Mouse (Mus musculus) ZHBTc4 (cell line): Measurements from ENCODE around the gene Incenp.
A peak's percentile ranks its signal among the peaks of the same experiment; 100 is the strongest.
"Not testable (repeated sequence)": the region's sequence is repeated elsewhere in the genome, so short reads cannot be mapped to it uniquely, and the experiment has no call there.

Experiments
- DNase-seq: peaks from one replicate; pipeline ENCODE4 v3.0.0-alpha.2; 2011; ENCODE audit warnings: low read depth, low spot score

The Incenp gene

DNA sequence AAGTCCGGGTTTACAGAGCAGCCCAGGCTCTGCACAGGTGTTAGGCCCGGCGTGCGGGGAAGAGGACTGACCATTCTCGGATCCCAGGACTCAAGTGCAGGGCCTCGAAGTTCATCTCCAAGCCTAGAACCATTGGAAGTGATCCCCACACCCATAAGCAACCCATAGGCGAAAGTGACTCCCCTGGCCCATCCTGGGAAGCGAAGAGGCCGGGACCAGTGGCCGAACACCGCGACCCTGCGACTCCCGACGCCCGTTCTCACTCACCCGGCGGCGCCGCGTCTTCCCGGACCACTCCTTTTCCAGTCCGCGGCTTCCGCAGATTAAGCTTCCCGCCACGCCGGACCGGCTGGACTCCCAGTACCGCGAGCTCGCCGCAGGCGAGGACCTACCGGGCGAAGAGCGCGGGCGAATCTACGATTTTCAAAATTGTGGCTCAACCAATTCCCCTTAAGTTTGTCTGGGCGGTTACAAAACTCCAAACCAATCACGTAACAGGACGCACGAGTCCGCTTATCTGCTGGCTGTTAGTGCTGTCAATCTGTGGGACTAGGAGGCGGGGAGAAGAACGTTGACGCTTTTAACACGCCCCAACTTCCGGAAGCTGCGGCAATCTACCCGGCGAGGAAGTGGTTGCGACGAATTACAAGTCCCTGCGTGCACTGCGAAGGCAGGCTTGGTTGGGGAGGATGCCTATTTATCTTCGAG, at the start of gene Incenp:
Gene Incenp, minus strand, starts transcription at position 480 of the 708 bp plus-strand sequence.
- DNase-seq = peak; percentile 99

DNA sequence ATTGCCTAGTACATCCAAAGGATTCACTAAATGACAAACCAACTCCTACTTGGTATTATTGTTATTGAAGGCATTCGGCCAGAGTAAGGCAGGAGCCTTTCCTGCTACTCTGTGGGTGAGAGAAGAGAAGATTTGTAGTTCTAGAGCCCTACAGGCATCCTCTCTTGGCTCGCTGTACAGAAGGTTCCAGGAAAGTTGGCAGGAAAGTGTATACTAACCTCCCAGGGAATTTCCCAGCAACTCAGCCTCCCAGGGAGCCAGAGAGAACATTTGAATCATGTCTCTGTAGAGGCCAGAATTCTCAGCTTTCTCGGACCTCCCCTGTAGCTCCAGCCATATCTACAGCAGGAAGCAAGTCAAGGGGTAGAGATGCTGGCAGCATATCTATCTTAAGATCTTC, 47.6 kb upstream of the Incenp start:
- no peak for DNase-seq

DNA sequence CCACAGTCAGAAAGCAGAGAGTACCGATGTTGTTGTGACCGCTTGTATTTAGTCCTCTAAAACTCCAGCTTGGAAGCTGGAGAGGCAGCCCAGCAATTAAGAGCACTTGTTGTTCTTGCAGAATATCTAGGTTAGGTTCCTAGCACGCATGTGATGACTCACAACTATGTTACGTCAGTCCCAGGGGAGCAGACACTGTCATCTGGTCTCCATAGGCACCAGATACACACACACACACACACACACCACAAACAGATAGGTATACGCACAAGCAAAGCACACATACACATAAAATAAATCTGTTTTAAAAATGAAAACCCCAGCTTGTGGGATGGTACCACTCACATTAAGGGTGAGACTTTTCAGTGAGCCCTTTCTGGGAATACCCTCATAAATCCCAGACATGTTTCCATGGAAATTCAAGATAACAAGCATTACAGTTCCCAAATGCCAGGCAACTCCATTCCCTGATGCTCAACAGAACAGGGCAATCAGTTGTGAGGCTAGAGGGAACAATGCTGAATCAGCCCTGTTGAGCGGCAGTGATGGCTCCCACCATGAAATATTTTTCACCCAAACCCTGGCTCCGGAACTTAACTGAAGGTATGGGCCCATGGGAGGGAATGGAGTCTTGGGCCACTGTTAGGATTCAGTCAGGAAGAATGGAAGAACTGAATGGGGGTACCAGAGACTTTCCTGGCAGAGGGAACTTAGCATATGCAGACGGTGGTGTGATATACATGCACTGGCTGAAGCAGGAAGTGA, 46.6 kb upstream of the Incenp start:
- no peak for DNase-seq

DNA sequence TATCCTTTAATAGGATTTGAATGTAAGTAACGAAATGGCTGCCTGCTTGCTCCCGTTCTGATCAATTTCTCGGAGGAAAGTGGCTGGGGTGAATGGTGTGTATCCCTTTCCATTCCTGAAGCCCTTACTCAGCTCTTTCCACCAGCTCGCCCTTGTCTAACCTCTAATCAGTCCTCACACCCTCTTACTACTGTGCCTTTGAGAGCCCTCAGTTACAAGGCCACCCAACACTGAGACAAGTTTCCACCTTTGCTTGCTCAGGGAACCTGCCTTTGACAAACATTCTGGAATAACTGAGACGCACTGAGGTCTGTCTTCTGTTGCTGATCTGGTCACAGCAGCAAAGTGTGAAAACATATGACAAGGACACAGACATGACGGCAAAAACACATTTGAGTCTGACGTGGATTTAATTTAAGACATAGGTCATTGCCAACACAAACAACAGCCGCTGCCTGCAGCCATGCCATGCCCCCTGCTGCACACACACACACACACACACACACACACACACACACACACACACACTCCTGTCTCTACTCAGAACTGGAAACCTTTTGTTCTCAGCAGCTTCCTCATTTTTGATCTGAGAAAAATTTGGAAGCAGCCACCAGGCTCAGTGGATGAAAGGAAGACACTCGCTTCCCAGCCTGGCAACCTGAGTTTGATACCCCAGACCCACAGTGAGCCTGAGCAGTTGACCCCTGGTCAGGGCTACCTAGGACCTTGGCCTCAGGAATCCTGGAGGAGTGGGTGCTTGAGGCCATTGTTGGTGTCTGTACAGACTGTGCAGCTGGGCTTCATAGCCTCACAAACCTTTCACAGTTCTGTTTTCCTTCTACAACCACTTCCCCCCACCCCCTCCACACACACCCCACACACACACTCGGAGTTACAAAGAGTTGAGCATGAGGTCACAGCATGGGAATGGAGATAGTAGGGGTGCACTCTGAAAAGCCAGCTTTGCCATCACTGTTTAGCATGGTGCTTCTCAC, 43.5 kb upstream of the Incenp start:
- no peak for DNase-seq

DNA sequence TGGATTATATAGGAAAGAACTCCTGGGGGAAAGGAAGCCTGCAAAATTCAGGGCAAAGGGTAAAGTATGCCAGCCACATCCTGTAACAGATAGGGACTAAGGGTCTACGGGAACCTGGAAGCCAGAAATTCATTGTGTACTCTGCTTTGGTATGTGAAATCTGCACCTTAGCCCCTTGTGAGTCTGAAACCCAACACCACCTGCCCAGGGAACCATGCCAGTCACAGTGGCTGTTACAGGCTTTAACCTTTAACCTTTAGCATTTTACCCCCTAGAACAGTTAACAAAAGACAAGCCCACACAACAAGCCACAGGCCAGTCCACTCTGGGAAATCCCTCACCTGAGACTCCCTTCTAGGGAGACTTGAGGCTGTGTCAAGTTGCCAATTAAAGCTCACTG, 42.5 kb upstream of the Incenp start:
- DNase-seq = no peak

DNA sequence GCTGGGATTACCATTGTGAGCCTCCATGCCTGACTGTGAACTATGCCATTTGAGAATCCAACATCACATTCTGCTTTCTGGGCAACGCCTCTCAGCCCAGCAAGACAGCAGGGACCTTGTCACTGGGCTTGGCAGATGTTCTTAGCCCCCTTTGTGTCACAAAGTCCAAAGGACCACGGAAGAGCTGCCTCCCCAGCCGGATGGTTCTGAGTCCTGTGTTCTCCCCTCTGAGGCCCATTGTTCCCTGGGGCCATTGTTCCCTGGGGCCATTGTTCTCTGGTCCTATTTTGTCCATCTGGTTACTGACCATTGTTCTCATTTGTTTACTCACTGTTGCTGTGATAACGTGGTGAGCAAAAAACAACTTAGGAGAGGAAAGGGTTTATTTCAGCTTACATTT, 41.6 kb upstream of the Incenp start:
- DNase-seq = no peak

DNA sequence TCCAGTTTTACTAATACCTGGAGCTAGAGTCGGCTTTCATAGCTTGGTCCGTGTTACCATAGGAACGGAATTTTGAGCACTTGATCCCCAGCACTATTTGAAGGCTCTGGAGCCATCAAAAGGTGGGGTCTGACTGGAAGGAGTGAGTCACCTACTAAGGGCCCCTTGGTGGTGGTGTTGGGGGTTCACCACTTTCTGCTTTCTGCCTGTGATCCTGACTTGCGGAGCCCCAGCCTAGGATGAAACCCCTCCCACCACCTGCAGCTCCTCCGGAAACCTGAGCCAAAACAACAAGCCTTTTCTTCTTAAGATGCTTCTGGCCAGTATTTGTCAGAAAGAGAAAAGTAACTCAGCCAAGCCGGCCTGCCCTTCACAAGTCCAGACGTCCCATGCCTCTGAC, 40.5 kb upstream of the Incenp start:
- no peak for DNase-seq

DNA sequence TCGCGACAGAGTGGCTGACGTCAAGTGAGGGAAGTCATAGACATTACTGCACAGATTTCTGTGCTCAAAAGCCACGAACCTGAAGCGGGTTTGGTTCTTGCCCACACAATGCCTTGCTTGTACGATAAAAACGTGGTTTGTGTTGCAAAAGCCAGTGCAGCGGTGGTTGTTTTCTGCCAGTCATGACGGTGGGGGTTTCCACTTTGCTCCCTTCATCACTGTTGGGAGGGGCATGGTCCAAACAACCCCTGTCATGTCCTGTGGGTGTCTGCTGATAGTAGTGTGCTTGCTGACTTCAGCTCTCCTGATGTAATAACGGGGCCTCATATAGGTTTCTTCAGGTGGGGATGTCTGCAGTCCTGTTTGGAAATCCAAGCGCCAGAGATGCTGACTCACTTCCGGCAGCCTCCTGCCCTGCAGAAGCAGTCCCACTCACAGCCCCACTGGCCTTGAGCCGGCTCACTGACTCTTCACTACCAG, 39.5 kb upstream of the Incenp start:
- DNase-seq = no peak

DNA sequence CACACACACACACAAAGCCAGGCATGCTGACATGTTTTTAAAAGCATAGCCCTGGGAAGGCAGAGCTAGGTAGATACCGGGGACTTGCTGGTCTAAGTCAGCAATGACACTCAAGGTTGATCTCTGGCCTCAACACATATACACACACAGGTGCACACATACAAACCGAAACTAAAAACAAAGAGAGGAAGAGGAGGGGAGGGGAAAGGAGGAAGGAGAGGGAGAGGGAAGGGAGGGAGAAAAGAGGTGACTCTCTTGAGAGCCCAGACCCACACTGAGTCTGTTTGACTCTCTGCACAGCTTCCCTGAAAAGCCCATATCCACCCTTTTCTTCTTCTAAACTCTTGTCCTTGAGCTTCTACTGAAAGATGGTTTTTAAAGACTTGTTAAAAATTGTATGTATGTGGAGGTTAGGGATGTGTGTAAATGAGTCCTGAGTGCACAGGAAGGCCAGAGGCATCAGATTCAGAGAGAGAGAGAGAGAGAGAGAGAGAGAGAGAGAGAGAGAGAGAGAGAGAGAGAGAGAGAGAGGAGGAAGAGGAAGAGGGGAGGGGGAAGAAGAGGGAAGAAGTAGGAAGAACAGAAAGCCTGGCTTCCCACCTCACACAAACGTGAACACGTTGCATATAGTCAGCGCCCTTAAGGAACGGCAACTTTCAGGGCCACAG, 38.9 kb upstream of the Incenp start:
- DNase-seq = no peak

DNA sequence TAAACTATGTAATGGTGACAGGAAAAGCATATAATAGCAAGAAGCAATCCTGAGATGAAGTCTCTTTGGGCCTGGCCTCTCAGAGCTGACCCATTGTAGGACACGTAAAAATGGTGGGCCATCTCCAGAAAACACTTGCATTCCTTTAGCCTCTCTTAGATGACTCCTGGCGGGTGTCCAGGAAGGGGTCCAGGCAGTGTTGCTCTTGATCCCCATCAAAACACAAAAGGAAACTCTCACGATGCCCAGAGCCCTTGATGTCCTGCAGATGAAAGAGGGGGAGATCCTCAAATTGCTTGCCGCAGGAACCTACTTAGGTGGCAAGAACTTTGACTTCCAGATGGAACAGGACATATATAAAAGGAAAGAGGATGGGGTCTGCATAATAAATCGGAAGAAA, 38.1 kb upstream of the Incenp start:
- no peak for DNase-seq

DNA sequence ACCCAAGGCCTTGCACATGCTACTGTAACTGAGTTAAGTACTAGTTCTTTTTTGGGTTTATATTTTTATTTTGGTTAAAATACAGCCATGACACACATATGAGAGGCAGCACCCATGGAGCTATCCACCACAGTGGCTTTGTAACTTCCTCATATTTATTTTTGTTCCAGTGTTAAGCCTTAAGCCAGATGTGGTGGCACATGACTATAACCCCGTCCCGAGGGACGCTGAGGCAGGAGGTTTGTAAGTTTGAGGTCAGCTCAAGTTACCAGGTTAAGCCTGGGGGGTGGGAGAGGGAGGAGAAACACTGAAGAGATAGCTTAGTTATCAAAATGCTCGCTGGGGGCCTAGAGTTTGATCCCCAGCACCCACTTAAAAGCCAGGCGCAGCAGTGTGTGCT, 37.2 kb upstream of the Incenp start:
- DNase-seq = no peak

DNA sequence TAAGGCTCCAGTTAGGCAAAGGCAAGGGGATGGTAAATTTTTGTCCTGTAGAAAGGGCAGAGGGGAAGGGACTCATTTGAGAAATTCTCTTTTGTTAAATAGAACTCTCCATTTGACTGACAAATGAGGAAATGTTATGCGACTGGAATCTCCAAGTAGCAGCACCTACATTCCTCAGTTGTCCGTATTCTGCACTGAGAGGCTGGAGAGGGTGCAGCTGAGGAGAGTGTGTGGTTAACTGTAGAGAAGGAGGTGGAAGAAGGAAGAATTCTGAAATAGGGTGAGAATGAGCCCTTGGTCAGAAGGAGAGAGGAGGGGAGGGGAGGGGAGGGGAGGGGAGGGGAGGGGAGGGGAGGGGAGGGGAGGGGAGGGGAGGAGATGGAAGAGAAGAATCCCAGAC, 34.6 kb upstream of the Incenp start:
- DNase-seq = peak; percentile 59

DNA sequence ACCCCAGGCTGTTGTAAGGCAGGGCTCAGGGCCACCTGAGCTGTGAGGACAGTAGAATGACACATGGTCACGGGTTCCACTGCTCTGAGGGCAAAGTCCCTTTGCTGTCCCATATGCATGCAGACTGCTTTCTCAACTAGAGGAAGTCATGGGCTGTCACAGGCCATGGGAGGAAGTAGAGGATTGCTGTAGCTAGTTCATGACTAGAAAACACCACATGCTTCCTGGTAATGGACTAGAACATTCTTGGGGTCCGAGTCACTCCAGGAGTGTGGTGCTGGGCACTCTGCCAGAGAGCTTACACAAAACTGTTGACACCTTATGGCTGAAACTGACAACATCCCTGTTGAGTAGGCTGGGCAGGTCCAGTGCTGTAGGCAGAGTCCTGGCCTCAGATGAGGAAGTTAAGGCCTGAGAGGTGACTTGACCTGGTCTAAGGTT, 31.8 kb upstream of the Incenp start:
- DNase-seq = not testable (repeated sequence)

DNA sequence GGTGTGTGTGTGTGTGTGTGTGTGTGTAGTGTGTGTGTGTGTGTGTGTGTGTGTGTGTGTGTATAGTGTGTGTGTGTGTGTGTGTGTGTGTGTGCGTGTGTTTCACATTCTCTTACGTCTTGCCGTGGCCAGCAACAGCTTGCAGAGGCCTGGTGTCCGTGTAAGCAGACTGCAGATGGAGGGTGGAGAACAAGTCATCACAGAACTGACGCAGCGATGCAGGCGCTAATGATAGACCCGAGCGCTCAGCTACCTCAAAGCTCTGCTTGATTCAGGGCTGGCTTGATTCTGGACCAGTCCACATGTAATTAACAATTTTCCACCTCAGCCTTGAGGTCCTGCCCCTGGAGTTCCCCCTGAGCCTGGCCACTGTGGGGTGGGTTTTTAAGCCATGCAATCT, 28.7 kb upstream of the Incenp start:
- no peak for DNase-seq

DNA sequence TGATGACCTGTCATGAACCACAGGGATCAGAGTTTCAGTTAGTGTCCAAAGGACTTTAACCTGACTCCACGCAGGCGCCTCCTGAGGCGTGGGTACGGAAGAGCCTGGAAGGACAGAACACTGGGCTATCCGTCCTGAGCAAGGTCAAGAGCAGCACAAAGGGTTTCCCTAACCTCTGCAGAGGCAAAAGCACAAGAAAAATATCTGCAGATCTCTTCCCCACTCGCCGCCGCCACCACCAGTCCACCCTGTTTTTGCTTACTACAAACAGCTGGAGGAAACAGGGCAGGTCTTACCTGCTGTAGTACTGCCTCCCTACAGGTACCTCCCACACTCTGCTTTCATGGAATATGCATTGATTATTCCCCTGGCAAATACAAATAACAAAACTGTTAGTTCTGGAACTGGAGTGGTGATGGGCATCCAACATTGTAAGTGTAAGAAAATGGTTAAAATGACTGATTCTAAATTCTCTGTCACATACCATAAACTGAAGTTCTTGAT, 25.5 kb upstream of the Incenp start:
- DNase-seq = no peak

DNA sequence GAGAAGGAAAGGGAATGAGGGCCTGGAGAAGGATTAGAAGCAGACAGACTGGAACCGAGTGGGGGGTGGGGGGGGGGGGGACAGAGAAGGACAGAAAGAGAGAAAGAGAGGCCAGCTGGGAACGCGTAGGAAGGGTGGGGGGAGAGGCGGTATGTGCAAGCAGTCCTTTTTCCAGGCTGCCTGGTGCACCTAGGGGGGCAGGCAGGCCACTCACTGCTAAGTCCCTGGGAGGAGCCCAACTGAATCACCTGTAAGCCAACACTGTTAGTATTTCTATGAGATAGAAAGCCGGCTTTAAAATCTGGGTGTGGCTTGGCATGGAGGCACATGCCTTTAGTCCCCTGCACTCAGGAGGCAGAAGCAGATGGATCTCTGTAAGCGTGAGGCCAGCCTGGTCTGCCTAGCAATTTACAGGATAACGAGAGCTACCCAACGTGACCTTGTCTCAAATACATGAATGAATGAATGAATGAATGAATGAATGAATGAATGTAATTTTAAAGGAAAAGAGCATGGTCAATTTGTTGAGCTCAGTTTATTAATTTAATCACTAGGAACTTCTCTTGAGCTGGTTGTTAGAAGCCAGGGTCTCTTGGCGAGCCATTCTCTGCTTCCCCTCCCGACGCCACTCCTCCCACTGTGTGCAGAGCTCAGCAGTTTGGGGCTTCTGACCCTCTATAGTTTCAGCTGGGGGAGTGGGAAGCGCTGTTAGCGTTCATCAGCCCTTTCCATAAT, 24.9 kb upstream of the Incenp start:
- DNase-seq = no peak

DNA sequence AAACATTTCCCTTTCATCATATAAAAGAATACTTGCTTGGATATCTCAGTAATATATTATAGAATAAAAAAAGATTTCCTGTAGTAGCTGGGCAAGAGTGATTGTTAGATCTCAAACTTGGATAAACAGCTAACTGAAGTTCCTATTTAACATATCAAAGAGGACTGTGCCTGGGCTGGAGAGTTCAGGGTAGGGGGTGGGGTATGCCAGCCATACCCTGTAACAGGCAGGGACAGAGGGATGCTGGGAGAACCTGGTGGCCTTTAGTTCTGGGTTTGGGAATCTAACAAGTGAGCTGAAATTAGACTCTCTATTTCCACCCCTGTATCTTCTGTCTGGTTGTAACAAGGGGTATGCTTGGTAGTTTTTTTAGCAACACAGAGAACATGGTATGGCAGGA, 23.7 kb upstream of the Incenp start:
- DNase-seq = no peak

DNA sequence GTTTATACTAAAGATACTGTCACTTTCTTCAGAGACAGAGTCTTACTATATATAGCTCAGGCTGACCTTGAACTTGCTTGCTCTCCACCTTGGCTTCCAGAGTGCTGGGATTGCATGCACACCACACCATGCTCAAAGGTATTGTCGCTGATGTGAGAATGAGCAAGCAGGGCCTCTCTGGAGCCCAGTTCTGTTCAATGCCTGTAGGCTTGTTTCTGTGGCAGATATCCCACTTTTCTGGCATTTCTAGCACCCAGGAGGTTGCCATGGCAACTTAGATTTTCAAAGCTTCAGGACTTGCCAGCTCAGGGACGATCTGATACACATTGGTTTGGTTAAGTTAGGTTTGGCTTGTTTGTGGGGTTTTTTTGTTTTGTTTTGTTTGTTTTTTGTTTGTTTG, 22.9 kb upstream of the Incenp start:
- peak; percentile 29 for DNase-seq

DNA sequence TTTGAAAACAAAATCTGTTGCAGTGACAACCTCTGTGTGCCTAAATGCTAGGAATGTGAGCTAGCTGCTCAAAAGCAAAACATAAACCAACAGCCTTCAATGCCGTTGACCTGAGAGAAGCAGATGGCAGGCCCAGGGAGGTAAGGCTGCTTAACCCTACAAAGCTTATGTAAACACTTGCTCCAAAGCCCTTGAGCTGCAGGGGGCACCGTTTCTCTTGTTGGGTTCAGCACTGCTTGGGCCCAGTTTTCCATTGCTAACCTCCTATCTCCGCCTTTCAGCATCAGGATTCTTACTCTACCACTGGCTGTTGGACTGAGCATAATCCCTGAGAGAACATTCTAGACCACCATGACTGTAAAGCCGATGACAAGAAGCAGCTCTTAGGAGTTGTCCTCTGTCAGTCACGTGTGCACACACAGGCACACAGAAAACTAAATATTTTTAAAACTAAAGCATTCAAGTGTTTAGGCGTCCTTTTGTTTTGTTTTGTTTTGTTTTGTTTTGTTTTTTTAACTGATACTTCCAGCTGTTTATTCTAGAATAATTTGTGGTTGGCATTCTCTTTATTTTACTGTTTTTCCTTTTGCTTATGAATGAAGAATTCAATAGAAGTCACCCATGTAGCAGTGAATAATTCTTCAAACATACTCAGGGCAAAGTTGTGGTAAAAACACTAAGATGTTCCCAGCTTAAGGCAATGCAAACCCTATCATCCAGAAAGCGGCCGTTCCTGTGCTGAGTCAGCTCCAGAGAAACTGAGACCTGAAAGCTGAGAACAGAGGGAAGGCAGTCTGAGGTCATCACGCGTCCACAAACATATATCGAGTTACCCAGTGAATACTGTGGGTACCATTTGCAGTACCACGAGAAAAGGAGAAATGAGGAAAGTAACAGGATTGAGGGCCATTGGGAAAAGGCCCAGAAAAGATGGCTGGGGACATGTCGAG, 21.8 kb upstream of the Incenp start:
- peak; percentile 49 for DNase-seq
